Mouse (Mus musculus) Patski (cell line): ENCODE data around the gene Mta3. TPM values are rescaled to one million over a fixed set of nuclear protein-coding genes. Genes with fewer than 3 reads are reported as not detected.
A peak's percentile ranks its signal among the peaks of the same experiment; 100 is the strongest.

Experiments
- ATAC-seq: fragments of 100-300 bp; one replicate; pipeline ENCODE4 v1.8.0; 2021
- CTCF ChIA-PET: fragments of 350-600 bp; sonication (Branson Sonifier 250); formaldehyde crosslinking; loops from one replicate; lab custom pipeline; 2022; ENCODE audit warnings: inconsistent platforms; lab: Charles Lee
- POLR2A ChIA-PET: fragments of 350-600 bp; sonication (Branson Sonifier 250); formaldehyde crosslinking; loops from one replicate; lab custom pipeline; 2022; ENCODE audit warnings: antibody characterized with exemption, inconsistent platforms; lab: Charles Lee
- DNase-seq: peaks from one replicate; pipeline ENCODE4 v3.0.0-alpha.2; 2011; ENCODE audit warnings: low read depth, low spot score
- H3K27me3 ChIP-seq: fragments of 371-371 bp; one replicate; pipeline ENCODE4 v1.5.1; 2021
- CTCF ChIP-seq: fragments of 100-300 bp; IDR thresholded peaks from one replicate; pipeline ENCODE4 v1.5.1; 2021
- in situ Hi-C: fragments of 300-500 bp; cut with MboI; formaldehyde crosslinking; loops from 3 replicates; pipeline ENCODE4 v1.11.1; 2018; ENCODE audit warnings: low pct_unique_long_range_greater_than_20kb, mixed read lengths
- polyA plus RNA-seq: library from polyadenylated mRNA; unstranded; gene quantifications from one replicate; pipeline ENCODE4 v1.2.3, GENCODE M21; 2021

Mta3 gene
- polyA plus RNA-seq, 1 experiment from 2014 or later = 50.7 TPM

DNA sequence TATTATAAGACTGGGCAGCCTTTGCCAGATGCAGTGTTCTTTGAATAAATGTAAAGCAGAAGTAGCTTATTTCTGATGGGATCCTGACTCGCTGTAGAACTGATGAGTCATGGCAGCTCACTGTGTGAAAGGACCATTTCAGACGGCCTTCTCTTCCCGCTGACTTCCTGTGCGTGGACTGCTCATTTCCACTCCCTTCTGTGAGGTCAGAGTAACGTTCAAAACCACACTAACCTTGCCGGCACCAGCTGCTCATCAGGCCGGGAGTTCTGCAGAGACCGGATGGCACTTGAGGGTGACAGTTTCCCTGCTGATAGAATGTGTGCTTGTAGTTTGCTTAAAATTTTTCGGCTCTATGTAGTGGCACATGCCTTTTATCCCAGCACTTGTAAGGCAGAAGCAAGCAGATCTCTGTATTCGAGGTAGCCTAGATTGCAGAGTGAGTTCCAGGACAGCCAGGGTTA lies 26.2 kb downstream of the Mta3 start:
- POLR2A ChIA-PET = interaction anchor here (0.6 kb wide), 1 partner anchor 436 kb away, joined by 3 read pairs; no protein-coding TSS in a partner anchor
- CTCF ChIA-PET = interaction anchor here (1.0 to 1.5 kb wide), 4 partner anchors 9 to 99 kb away, joined by 3 to 6 read pairs (median 4); no protein-coding TSS in a partner anchor
- H3K27me3 ChIP-seq = no peaks in the 10 kb centered on the region
- ATAC-seq (peak; percentile 31), DNase-seq (no peak)
- in situ Hi-C loops = loop anchor here (10.0 kb wide), 1 partner anchor 457 kb away; no protein-coding TSS in a partner anchor
- TF ChIP-seq CTCF = no peak

DNA sequence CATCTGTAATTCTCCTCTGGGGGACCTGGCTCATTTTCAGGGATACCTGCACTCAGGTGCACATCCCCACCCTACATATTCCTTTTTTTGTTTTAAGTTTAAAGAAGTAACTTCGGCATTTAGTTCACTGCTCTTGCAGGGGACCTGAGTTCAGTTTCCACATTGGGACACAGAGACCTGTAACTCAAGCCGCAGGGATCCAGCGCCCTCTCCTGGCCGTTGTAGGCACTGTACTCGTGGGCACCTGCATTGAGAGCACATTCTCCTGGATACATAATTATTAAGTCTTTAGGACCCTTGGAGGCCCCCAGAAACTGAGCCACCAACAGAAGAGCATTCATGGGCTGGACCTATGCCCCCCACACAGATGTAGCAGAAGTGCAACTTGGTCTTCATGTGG lies 26.8 kb downstream of the Mta3 start:
- in situ Hi-C loops = loop anchor here (10.0 kb wide), 1 partner anchor 458 kb away; no protein-coding TSS in a partner anchor
- no peak for ATAC-seq
- TF ChIP-seq CTCF = peak; percentile 93
- ChIA-PET POLR2A (no interaction called here), CTCF (interaction anchor here (1.0 to 1.2 kb wide), 3 partner anchors 9 to 22 kb away, joined by 3 to 5 read pairs (median 3); no protein-coding TSS in a partner anchor)
- no peaks in the 10 kb centered on the region for H3K27me3 ChIP-seq
- no peak for DNase-seq

- TF ChIP-seq CTCF = no peak
- ChIA-PET CTCF (no interaction called here), POLR2A (interaction anchor here (0.7 kb wide), 1 partner anchor 68 kb away, joined by 3 read pairs; no protein-coding TSS in a partner anchor)
- in situ Hi-C loops = loop anchor here (10.0 kb wide), 1 partner anchor 462 kb away; no protein-coding TSS in a partner anchor
- DNase-seq (no peak), ATAC-seq (no peak)
- no peaks in the 10 kb centered on the region for H3K27me3 ChIP-seq
These were observed 30.7 kb downstream of the Mta3 start for GRCm38 (mm10) chr17:83736701-83737100.

- ChIA-PET POLR2A (no interaction called here), CTCF (no interaction called here)
- in situ Hi-C loops = loop anchor here (10.0 kb wide), 1 partner anchor 463 kb away; no protein-coding TSS in a partner anchor
These were observed 31.8 kb downstream of the Mta3 start for GRCm38 (mm10) chr17:83737775-83738174.

DNA sequence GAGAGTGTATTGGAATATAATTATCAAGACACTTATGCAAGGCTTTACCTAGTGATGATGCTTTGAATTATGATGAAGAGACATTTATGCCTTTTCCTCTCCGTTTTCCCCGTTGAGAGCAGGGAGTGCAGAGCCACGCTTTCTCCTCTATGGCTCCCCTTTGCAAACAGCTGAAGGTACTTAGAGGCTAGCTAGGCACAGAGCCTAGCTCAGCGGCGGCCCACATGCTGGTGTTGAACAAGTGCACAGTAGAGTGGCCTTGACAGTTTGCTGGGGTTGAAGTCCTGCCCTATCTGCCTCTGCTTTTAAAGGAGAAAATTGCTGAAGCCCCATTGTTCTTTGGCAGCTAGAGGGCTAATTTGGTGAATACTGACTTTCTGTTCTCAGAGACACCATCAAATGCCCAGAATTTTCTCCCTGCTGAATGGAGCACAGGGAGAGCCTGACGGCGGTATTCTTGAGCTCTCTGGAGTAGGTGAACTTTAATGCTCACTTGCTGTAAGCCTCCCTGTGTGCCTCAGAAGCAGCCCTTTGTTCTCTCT lies 34.2 kb downstream of the Mta3 start:
- ChIA-PET CTCF (no interaction called here), POLR2A (no interaction called here)
- no peak for TF ChIP-seq CTCF
- DNase-seq (no peak), ATAC-seq (no peak)
- no peaks in the 10 kb centered on the region for H3K27me3 ChIP-seq
- in situ Hi-C loops = no loop called here

More at GRCm38 (mm10) chr17:83737775-83738174, 31.8 kb downstream of the Mta3 start:
- DNase-seq (no peak), ATAC-seq (no peak)
- TF ChIP-seq CTCF = no peak
- H3K27me3 ChIP-seq = no peaks in the 10 kb centered on the region

DNA sequence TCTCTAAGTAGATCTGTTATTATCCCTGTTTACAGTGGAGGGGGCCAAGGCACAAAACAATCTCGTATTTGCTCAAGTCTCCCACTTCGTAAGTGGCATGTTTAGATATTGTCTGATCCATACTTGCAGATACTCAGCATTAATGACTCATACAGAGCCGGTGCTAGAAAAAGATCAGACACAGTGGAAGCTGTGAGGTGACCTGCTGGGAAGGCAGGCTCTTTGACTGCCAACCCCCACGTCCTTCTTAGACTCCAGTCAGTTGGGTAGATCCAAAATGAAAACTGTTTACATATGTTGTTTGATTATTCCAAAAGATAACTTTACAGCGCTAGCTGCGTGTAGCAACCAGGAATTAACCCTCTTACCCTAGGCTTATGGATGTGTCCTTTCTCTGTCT lies 35.3 kb downstream of the Mta3 start:
- in situ Hi-C loops = no loop called here
- TF ChIP-seq CTCF = no peak
- DNase-seq (no peak), ATAC-seq (no peak)
- CTCF ChIA-PET = no interaction called here
- POLR2A ChIA-PET = no interaction called here
- no peaks in the 10 kb centered on the region for H3K27me3 ChIP-seq

GRCm38 (mm10) chr17:83744231-83744824 lies 38.4 kb downstream of the Mta3 start:
- ChIA-PET CTCF (interaction anchor here (1.8 kb wide), 1 partner anchor 10 kb away, joined by 5 read pairs; no protein-coding TSS in a partner anchor), POLR2A (no interaction called here)
- DNase-seq (no peak), ATAC-seq (no peak)
- in situ Hi-C loops = no loop called here
- TF ChIP-seq CTCF = no peak
- no peaks in the 10 kb centered on the region for H3K27me3 ChIP-seq

DNA sequence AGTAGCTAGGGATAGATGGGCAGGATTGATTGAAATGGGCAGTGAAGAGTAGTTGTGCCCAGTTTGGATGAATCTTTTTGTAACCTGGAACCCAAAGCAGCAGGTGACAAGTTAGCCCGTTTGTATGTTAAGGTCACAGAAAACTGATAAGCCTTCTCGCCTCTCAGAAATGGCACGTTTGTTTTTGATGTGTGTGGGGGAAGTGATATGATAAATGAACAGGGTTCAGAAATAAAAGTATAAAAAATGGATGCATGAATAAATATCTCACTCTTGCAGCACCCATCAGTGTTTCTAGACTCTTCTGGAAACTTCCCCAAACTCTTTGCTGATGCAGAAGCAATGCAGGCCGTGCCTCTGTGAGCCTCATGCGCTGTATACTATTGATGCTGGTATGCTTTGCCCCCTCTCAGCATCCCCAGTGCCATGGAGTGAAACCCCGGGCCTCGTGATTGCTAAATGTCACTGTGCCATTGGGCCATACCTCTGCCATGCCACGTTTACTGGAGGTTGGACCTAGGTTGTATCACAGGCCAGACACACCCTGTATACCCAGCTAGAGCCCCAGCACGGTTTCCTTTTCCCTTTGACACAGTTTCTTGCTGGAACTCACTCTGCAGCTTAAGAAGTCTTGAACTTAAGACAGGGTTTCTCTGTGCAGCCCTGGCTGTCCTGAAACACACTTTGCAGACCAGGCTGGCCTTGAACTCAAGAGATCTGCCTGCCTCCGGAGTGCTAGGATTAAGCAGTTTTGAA lies 41.6 kb downstream of the Mta3 start:
- in situ Hi-C loops = no loop called here
- CTCF ChIA-PET = interaction anchor here (1.0 kb wide), 1 partner anchor 13 kb away, joined by 3 read pairs; no protein-coding TSS in a partner anchor
- no peaks in the 10 kb centered on the region for H3K27me3 ChIP-seq
- no peak for TF ChIP-seq CTCF
- DNase-seq (no peak), ATAC-seq (no peak)
- POLR2A ChIA-PET = no interaction called here

DNA sequence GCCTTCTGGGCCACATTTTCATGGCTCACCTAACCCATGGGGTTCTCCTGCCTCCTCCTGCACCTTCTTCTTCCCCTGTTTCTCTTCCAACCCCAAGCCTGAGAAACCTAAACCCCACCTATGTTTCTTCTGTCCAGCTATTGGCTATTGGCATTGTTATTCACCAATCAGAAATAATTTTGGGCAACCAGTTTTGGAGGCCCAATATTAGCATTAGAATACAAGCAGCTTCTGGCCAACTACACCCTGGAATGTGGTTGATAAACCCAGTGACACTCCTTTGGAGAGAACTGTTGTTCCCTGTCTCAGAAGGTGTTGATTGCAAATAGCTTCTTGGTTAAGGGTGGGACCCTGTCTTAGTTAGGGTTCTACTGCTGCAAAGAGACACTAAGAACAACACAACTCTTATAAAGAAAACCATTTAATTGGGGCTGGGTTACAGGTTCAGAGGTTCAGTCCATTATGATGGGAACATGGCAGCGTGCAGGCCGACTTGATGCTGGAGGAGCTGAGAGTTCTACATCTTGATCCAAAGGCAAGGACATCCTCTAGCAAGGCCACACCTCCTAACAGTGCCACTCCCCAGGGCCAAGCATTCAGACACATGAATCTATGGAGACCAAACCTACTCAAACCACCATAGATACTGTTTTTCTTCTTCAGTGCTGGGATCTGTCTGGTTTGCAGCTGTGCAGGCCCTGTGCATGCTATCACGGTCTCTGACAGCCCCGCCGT lies 44.4 kb downstream of the Mta3 start:
- no peak for TF ChIP-seq CTCF
- ChIA-PET CTCF (interaction anchor here (1.0 kb wide), 1 partner anchor 57 kb away, joined by 3 read pairs; no protein-coding TSS in a partner anchor), POLR2A (interaction anchor here (0.6 kb wide), 1 partner anchor 358 kb away, joined by 4 read pairs; no protein-coding TSS in a partner anchor)
- no peak for ATAC-seq
- in situ Hi-C loops = no loop called here
- DNase-seq = no peak
- H3K27me3 ChIP-seq = no peaks in the 10 kb centered on the region
